Mouse (Mus musculus) T-helper 1 cell (primary cell): ENCODE results near the gene Gm20458.

Source experiments
- in situ Hi-C: fragments of 300-600 bp; cut with MboI, MseI; formaldehyde crosslinking; loops from one replicate; pipeline ENCODE4 v1.15.1; 2025; ENCODE audit warnings: high pct_unique_total_duplicates

Gm20458 gene

GRCm38 (mm10) chr2:164460745-164461551, at the start of gene Gm20458:
Gene Gm20458 (plus strand): TSS chr2:164460967.
- in situ Hi-C loops: loop anchor here (5.0 kb wide), 1 partner anchor 71 kb away; no protein-coding TSS in a partner anchor

GRCm38 (mm10) chr2:164414167-164414566, 46.6 kb upstream of the Gm20458 start:
- in situ Hi-C loops: no loop called here

- in situ Hi-C loops: no loop called here
Observed at GRCm38 (mm10) chr2:164414581-164414980, 46.2 kb upstream of the Gm20458 start.

- in situ Hi-C loops: loop anchor here (5.0 kb wide), 1 partner anchor 110 kb away; no protein-coding TSS in a partner anchor
Observed at GRCm38 (mm10) chr2:164417198-164417597, 43.6 kb upstream of the Gm20458 start.

GRCm38 (mm10) chr2:164418308-164418875, 42.4 kb upstream of the Gm20458 start:
- in situ Hi-C loops: loop anchor here (5.0 kb wide), 1 partner anchor 109 kb away; no protein-coding TSS in a partner anchor

- in situ Hi-C loops: loop anchor here (5.0 kb wide), 1 partner anchor 108 kb away; no protein-coding TSS in a partner anchor
Observed at GRCm38 (mm10) chr2:164419489-164419888, 41.3 kb upstream of the Gm20458 start.

GRCm38 (mm10) chr2:164421306-164421705, 39.5 kb upstream of the Gm20458 start:
- in situ Hi-C loops: no loop called here

GRCm38 (mm10) chr2:164421979-164422378, 38.8 kb upstream of the Gm20458 start:
- in situ Hi-C loops: no loop called here

GRCm38 (mm10) chr2:164422675-164423393, 37.9 kb upstream of the Gm20458 start:
- in situ Hi-C loops: no loop called here

GRCm38 (mm10) chr2:164423464-164423863, 37.3 kb upstream of the Gm20458 start:
- in situ Hi-C loops: no loop called here

- in situ Hi-C loops: no loop called here
Observed at GRCm38 (mm10) chr2:164424406-164424805, 36.4 kb upstream of the Gm20458 start.

GRCm38 (mm10) chr2:164425401-164425800, 35.4 kb upstream of the Gm20458 start:
- in situ Hi-C loops: no loop called here

GRCm38 (mm10) chr2:164426121-164426520, 34.6 kb upstream of the Gm20458 start:
- in situ Hi-C loops: no loop called here

GRCm38 (mm10) chr2:164426952-164427351, 33.8 kb upstream of the Gm20458 start:
- in situ Hi-C loops: no loop called here

GRCm38 (mm10) chr2:164428451-164428850, 32.3 kb upstream of the Gm20458 start:
- in situ Hi-C loops: no loop called here

GRCm38 (mm10) chr2:164429881-164430615, 30.7 kb upstream of the Gm20458 start:
- in situ Hi-C loops: no loop called here

- in situ Hi-C loops: no loop called here
Observed at GRCm38 (mm10) chr2:164430697-164431096, 30.1 kb upstream of the Gm20458 start.

GRCm38 (mm10) chr2:164431676-164432465, 28.9 kb upstream of the Gm20458 start:
- in situ Hi-C loops: no loop called here

GRCm38 (mm10) chr2:164432541-164433191, 28.1 kb upstream of the Gm20458 start:
- in situ Hi-C loops: no loop called here

GRCm38 (mm10) chr2:164433278-164433895, 27.4 kb upstream of the Gm20458 start:
- in situ Hi-C loops: no loop called here
